Mouse (Mus musculus) lung, postnatal 0 days (tissue): Measurements from ENCODE around the gene Pold2. TPM values are rescaled to one million over a fixed set of nuclear protein-coding genes. Genes with fewer than 3 reads are reported as not detected.

ENCODE experiments used
- ATAC-seq: fragments of 200-750 bp; cut with Nextera tagmentation; 2 replicates; pipeline ENCODE4 v1.8.0; 2017; ENCODE audit warnings: moderate library complexity
- DNase-seq: peaks from one replicate; pipeline ENCODE4 v3.0.0-alpha.2; 2016; ENCODE audit warnings: low spot score
- H3K27ac ChIP-seq: fragments of 300-500 bp; sonication (generic); 2 replicates; pipeline ENCODE4 v1.5.1; 2014; ENCODE audit warnings: antibody characterized with exemption, mild to moderate bottlenecking, low read length, mixed read lengths
- H3K27me3 ChIP-seq: fragments of 300-500 bp; sonication (generic); replicated peaks from 2 replicates; pipeline ENCODE4 v1.6.1; 2014; ENCODE audit warnings: low read length, mixed read lengths; ENCODE audit not compliant: insufficient read depth
- H3K36me3 ChIP-seq: fragments of 300-500 bp; sonication (generic); 2 replicates; pipeline ENCODE4 v1.6.1; 2014; ENCODE audit warnings: low read length, mixed read lengths; ENCODE audit not compliant: insufficient read depth
- H3K4me1 ChIP-seq: fragments of 300-500 bp; sonication (generic); 2 replicates; pipeline ENCODE4 v1.6.1; 2014; ENCODE audit warnings: antibody characterized with exemption, low read depth, low read length, mixed read lengths; ENCODE audit not compliant: insufficient read depth
- H3K4me2 ChIP-seq: fragments of 300-500 bp; sonication (generic); replicated peaks from 2 replicates; pipeline ENCODE4 v1.6.1; 2014; ENCODE audit warnings: low read depth, mild to moderate bottlenecking, low read length, moderate library complexity, mixed read lengths
- H3K4me3 ChIP-seq: fragments of 300-500 bp; sonication (generic); 2 replicates; pipeline ENCODE4 v1.5.1; 2014; ENCODE audit warnings: low read depth, low read length
- H3K9ac ChIP-seq: fragments of 300-500 bp; sonication (generic); replicated peaks from 2 replicates; pipeline ENCODE4 v1.6.1; 2014; ENCODE audit warnings: low read depth, mild to moderate bottlenecking
- H3K9me3 ChIP-seq: fragments of 300-500 bp; sonication (generic); 2 replicates; pipeline ENCODE4 v1.6.1; 2016; ENCODE audit warnings: low read length, mixed read lengths
- CTCF ChIP-seq: IDR thresholded peaks from 2 replicates; pipeline ENCODE4 v1.5.1; 2016; ENCODE audit warnings: antibody characterized with exemption, mild to moderate bottlenecking
- EP300 ChIP-seq: IDR thresholded peaks from 2 replicates; pipeline ENCODE4 v1.6.1; 2016; ENCODE audit warnings: antibody characterized with exemption, mild to moderate bottlenecking, control low read depth
- WGBS: fragments of 180-500 bp; shearing (Covaris S2); extraction: QIAGEN DNeasy Blood & Tissue Kit; methylation state at CpG from one replicate; pipeline ENCODE4 v1.1.7; 2014; 5-methylcytosine and 5-hydroxymethylcytosine counted together
- polyA plus RNA-seq: library from polyadenylated mRNA; unstranded; fragments of >200 nt; fragmentation: Nextera tagmentation; extraction: Ambion mirVana; gene quantifications from 2 replicates; pipeline ENCODE4 v1.2.1, GENCODE M21; 2015

The Pold2 gene
- polyA plus RNA-seq, 1 experiment from 2014 or later: 30.1 TPM

DNA sequence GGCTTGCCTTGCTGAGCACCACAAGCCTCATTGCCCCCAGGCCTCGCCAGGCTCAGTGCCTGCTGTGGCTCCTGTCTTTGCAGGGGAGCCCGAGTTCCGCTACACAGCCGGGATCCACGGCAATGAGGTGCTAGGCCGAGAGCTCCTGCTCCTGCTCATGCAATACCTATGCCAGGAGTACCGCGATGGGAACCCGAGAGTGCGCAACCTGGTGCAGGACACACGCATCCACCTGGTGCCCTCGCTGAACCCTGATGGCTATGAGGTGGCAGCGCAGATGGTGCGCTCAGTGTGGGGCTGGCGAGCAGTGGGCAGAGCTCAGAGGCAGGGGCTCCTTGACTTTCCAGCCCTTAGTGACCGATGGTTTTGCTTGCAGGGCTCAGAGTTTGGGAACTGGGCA, 8.8 kb downstream of the Pold2 start:
- DNase-seq (no peak), ATAC-seq (no peak)
- Histone ChIP-seq H3K4me3 (no peak overlapping the region), H3K4me1 (no peaks in the 10 kb centered on the region), H3K27me3 (no peaks in the 10 kb centered on the region), H3K4me2 (no peak overlapping the region), H3K36me3 (peaks cover 27% of the 10 kb centered on the region; the same call in 1 of the 2 replicates), H3K9ac (no peak overlapping the region), H3K9me3 (no peaks in the 10 kb centered on the region), H3K27ac (no peak overlapping the region)
- 93% methylated on average over 16 of the region's 16 CpGs for WGBS
- TF ChIP-seq CTCF (no peak), EP300 (no peak)

DNA sequence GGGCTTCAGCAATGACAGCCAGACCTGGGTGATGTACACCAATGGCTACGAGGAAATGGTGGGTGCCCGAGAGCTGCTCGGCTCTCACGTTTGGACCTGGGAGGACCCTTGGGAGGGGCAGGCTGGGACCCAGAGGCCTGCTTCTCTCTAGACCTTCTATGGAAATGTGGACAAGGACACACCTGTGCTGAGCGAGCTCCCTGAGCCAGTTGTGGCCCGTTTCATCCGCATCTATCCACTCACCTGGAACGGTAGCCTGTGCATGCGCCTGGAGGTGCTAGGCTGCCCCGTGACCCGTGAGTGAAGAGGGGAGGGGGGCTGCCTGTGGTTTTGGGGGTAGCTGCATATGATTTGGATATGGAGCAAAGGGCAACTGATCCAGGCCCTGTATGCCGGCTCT, 9.8 kb downstream of the Pold2 start:
- Histone ChIP-seq H3K27me3 (no peaks in the 10 kb centered on the region), H3K4me2 (no peak overlapping the region), H3K4me1 (no peaks in the 10 kb centered on the region), H3K4me3 (no peak overlapping the region), H3K27ac (no peak overlapping the region), H3K9me3 (no peaks in the 10 kb centered on the region), H3K9ac (no peak overlapping the region), H3K36me3 (peaks cover 17% of the 10 kb centered on the region; the same call in 1 of the 2 replicates)
- no peak for DNase-seq
- no peak for ATAC-seq
- TF ChIP-seq CTCF (no peak), EP300 (no peak)
- WGBS: 92% methylated on average over 12 of the region's 12 CpGs

GRCm38 (mm10) chr11:5867196-5867595, 10.9 kb downstream of the Pold2 start:
- Histone ChIP-seq H3K9me3 (no peaks in the 10 kb centered on the region), H3K4me3 (no peak overlapping the region), H3K36me3 (peaks cover 6% of the 10 kb centered on the region; the same call in 1 of the 2 replicates), H3K4me1 (no peaks in the 10 kb centered on the region), H3K9ac (no peak overlapping the region), H3K4me2 (no peak overlapping the region), H3K27me3 (no peaks in the 10 kb centered on the region), H3K27ac (no peak overlapping the region)
- TF ChIP-seq EP300: no peak
- TF ChIP-seq CTCF: no peak
- no peak for ATAC-seq
- DNase-seq: no peak
- WGBS: 78% methylated on average over 2 of the region's 2 CpGs

GRCm38 (mm10) chr11:5862394-5863105, 15.5 kb downstream of the Pold2 start:
- Histone ChIP-seq H3K4me1 (0 out of 2 replicates have a peak, but pooled peaks cover 6% of the 10 kb centered on the region), H3K4me2 (peak overlapping the region; percentile 79), H3K4me3 (peak overlapping the region; percentile 42), H3K27me3 (no peaks in the 10 kb centered on the region), H3K27ac (no peak overlapping the region), H3K36me3 (no peaks in the 10 kb centered on the region), H3K9ac (no peak overlapping the region; the same call in 1 of the 2 replicates), H3K9me3 (no peaks in the 10 kb centered on the region)
- ATAC-seq: peak; percentile 57
- 10% methylated on average over 14 of the region's 15 CpGs for WGBS
- peak; percentile 47 for DNase-seq
- TF ChIP-seq EP300 (no peak), CTCF (no peak)

GRCm38 (mm10) chr11:5861678-5862393, 16.3 kb downstream of the Pold2 start, which contains the start of gene Aebp1:
TSS of gene Aebp1 (plus strand) at chr11:5861947.
- TF ChIP-seq CTCF: no peak
- no peak for TF ChIP-seq EP300
- H3K4me2 ChIP-seq: peak within 1 kb of the TSS; percentile 79
- H3K9me3 ChIP-seq: no peaks in the 10 kb centered on the region
- H3K4me3 ChIP-seq: peak within 1 kb of the TSS; percentile 42
- DNase-seq (peak; percentile 69), ATAC-seq (peak; percentile 74)
- no peaks in the 10 kb centered on the region for H3K36me3 ChIP-seq
- H3K9ac ChIP-seq: peak within 1 kb of the TSS; percentile 46; the same call in 1 of the 2 replicates
- no peaks in the 10 kb centered on the region for H3K27me3 ChIP-seq
- H3K27ac ChIP-seq: no peak within 1 kb of the TSS
- 1% methylated on average over 51 of the region's 59 CpGs for WGBS
- H3K4me1 ChIP-seq: 0 out of 2 replicates have a peak, but pooled peaks cover 6% of the 10 kb centered on the region

- DNase-seq: no peak
- H3K4me1 ChIP-seq: 0 out of 2 replicates have a peak, but pooled peaks cover 6% of the 10 kb centered on the region
- H3K9ac ChIP-seq: no peak overlapping the region
- no peak overlapping the region for H3K4me2 ChIP-seq
- WGBS: 51% methylated on average over 6 of the region's 6 CpGs
- no peak overlapping the region for H3K27ac ChIP-seq
- no peak for ATAC-seq
- no peaks in the 10 kb centered on the region for H3K36me3 ChIP-seq
- no peak overlapping the region for H3K4me3 ChIP-seq
- no peaks in the 10 kb centered on the region for H3K27me3 ChIP-seq
- H3K9me3 ChIP-seq: no peaks in the 10 kb centered on the region
- TF ChIP-seq EP300 (no peak), CTCF (no peak)
Observed at GRCm38 (mm10) chr11:5860639-5861038, 17.5 kb downstream of the Pold2 start.
